1 mouse cellular context compared by ENCODE assay signal in genomic region chr11:108925202-108925601, GRCm38 (mm10).
TF ChIP-seq lines count a peak whose summit lies in the region.

No protein-coding gene starts in this region.

TF ChIP-seq in CH12.LX, 34 proteins besides CTCF, POLR2A, EP300 and RAD21 (continued from another document):
- TF ChIP-seq UBTF (IDR thresholded peaks at IDR 0.05; ENCODE audit: low read depth, low read length) (no peak), ZMIZ1 (IDR thresholded peaks at IDR 0.05; ENCODE audit: low read depth, low read length) (no peak), NRF1 (IDR thresholded peaks at IDR 0.05; ENCODE audit: low read depth, low read length) (peak; percentile 39; the same call in 1 of the 2 replicates), USF1 (IDR thresholded peaks at IDR 0.05; ENCODE audit: low read depth, low read length) (no peak), MAZ (IDR thresholded peaks at IDR 0.05; ENCODE audit: low read depth, low read length) (peak; percentile 89), ZNF384 (IDR thresholded peaks at IDR 0.05; ENCODE audit: low read depth, low read length) (no peak; the same call in 1 of the 2 replicates), TBP (conservative IDR thresholded peaks at IDR 0.05; ENCODE audit: low read depth, low read length) (no peak), HCFC1 (IDR thresholded peaks at IDR 0.05; ENCODE audit: low read depth, low read length) (peak; percentile 35; the same call in 1 of the 2 replicates), MXI1 (IDR thresholded peaks at IDR 0.05; ENCODE audit: low read depth, low read length) (peak; percentile 41; the same call in 1 of the 2 replicates)
